Mouse (Mus musculus) thymus, adult 2 months (tissue): ENCODE data around the gene Ankra2.

ENCODE experiments used
- CTCF ChIP-seq: fragments of 200-500 bp; IDR thresholded peaks from 2 replicates; pipeline ENCODE4 v1.5.1; 2012; ENCODE audit warnings: mild to moderate bottlenecking, control low read depth, low read length, moderate library complexity, borderline replicate concordance; ENCODE audit not compliant: control insufficient read depth, poor library complexity, insufficient read depth; ENCODE audit errors: extremely low read depth
- POLR2A ChIP-seq: fragments of 200-500 bp; IDR thresholded peaks from 2 replicates; pipeline ENCODE4 v1.6.1; 2012; ENCODE audit warnings: mild to moderate bottlenecking, low read length, control low read depth, moderate library complexity; ENCODE audit not compliant: control insufficient read depth, poor library complexity, insufficient read depth; ENCODE audit errors: extremely low read depth

- no peak for TF ChIP-seq POLR2A
- TF ChIP-seq CTCF, result no peak
Observed at GRCm38 (mm10) chr13:98254921-98255320, 8.0 kb upstream of the Ankra2 start.
